Mouse (Mus musculus) intestine, embryonic 16.5 days (tissue): ENCODE data around the gene Adap2. TPM values are rescaled to one million over a fixed set of nuclear protein-coding genes. Genes with fewer than 3 reads are reported as not detected.

Experiments
- ATAC-seq: fragments of 200-750 bp; cut with Nextera tagmentation; 2 replicates; pipeline ENCODE4 v1.8.0; 2017; ENCODE audit warnings: moderate TSS enrichment, moderate library complexity
- H3K27ac ChIP-seq: fragments of 300-500 bp; sonication (generic); 2 replicates; pipeline ENCODE4 v1.5.1; 2014; ENCODE audit warnings: mild to moderate bottlenecking, low read length
- H3K27me3 ChIP-seq: fragments of 300-500 bp; sonication (generic); replicated peaks from 2 replicates; pipeline ENCODE4 v1.6.1; 2014; ENCODE audit warnings: low read length, control low read depth, mixed read lengths; ENCODE audit not compliant: control insufficient read depth, insufficient read depth
- H3K36me3 ChIP-seq: fragments of 300-500 bp; sonication (generic); 2 replicates; pipeline ENCODE4 v1.6.1; 2014; ENCODE audit warnings: low read length, control low read depth; ENCODE audit not compliant: control insufficient read depth, insufficient read depth
- H3K4me1 ChIP-seq: fragments of 300-500 bp; sonication (generic); 2 replicates; pipeline ENCODE4 v1.6.1; 2014; ENCODE audit warnings: low read length, control low read depth, mixed read lengths; ENCODE audit not compliant: control insufficient read depth, insufficient read depth
- H3K4me2 ChIP-seq: fragments of 300-500 bp; sonication (generic); 2 replicates; pipeline ENCODE4 v1.6.1; 2014; ENCODE audit warnings: low read depth, low read length, control low read depth
- H3K4me3 ChIP-seq: fragments of 300-500 bp; sonication (generic); 2 replicates; pipeline ENCODE4 v1.5.1; 2014; ENCODE audit warnings: mild to moderate bottlenecking, low read length
- H3K9ac ChIP-seq: fragments of 300-500 bp; sonication (generic); 2 replicates; pipeline ENCODE4 v1.6.1; 2014; ENCODE audit warnings: low read depth, low read length
- H3K9me3 ChIP-seq: fragments of 300-500 bp; sonication (generic); 2 replicates; pipeline ENCODE4 v1.6.1; 2016; ENCODE audit warnings: low read length, control low read depth; ENCODE audit not compliant: control insufficient read depth
- WGBS: fragments of 180-500 bp; shearing (Covaris S2); extraction: QIAGEN DNeasy Blood & Tissue Kit; methylation state at CpG from one replicate; pipeline ENCODE4 v1.1.7; 2014; 5-methylcytosine and 5-hydroxymethylcytosine counted together
- polyA plus RNA-seq: library from polyadenylated mRNA; unstranded; fragments of >200 nt; fragmentation: Nextera tagmentation; extraction: Ambion mirVana; gene quantifications from 2 replicates; pipeline ENCODE4 v1.2.1, GENCODE M21; 2015

Adap2 gene
- polyA plus RNA-seq, 1 experiment from 2014 or later = 4.9 TPM

DNA sequence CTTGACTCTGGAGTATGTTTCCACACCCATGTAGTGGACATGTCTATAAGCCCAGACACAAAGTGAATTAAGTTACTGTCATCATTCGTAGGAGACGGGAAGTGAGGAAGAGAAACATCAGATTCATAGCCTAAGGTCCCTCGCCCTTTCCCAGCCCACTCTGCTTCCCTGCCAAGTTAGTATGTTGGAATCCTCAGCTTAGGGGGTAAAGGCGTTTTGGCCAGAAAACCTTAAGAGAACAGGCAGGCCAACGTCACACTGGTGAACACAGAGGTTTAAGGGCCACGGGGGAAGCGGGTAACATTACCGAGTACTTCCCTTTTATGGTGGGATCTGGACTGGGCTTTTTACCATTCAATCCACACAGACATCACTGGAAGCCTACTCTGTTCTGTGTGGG is 1.6 kb downstream of the Adap2 start:
- peaks cover 7% of the 10 kb centered on the region for H3K4me1 ChIP-seq
- no peak overlapping the region for H3K4me3 ChIP-seq
- H3K36me3 ChIP-seq = no peaks in the 10 kb centered on the region
- no peak for ATAC-seq
- peaks cover 15% of the 10 kb centered on the region for H3K27me3 ChIP-seq
- H3K9me3 ChIP-seq = no peaks in the 10 kb centered on the region
- H3K27ac ChIP-seq = no peak overlapping the region
- H3K9ac ChIP-seq = no peak overlapping the region
- no peak overlapping the region for H3K4me2 ChIP-seq
- 84% methylated on average over 8 of the region's 8 CpGs for WGBS

GRCm38 (mm10) chr11:80155961-80156360 is 2.1 kb downstream of the Adap2 start:
- Histone ChIP-seq H3K9me3 (no peaks in the 10 kb centered on the region), H3K27me3 (peaks cover 15% of the 10 kb centered on the region), H3K27ac (no peak overlapping the region), H3K4me1 (peaks cover 7% of the 10 kb centered on the region), H3K4me2 (no peak overlapping the region), H3K36me3 (no peaks in the 10 kb centered on the region), H3K4me3 (no peak overlapping the region), H3K9ac (no peak overlapping the region)
- no peak for ATAC-seq
- WGBS = 88% methylated on average over 4 of the region's 4 CpGs

DNA sequence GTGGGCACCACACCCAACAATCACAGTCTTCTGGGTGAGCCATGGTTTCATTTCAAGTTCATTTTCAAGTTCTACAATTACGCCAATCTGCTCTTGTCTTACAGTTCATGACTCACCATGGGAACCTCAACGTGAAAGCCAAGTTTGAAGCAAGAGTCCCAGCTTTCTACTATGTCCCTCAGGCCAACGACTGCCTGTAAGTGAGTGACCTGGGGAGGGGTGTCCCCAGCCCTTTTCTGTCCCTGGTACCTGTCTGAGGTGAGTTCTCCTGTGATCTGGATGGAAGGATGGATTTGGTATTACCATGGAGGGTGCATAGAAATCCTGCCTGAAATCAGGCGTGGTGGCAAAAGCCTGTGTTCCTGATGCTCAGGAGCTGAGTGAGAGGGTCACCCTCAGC is 2.9 kb downstream of the Adap2 start:
- no peak overlapping the region for H3K27ac ChIP-seq
- no peak for ATAC-seq
- H3K4me3 ChIP-seq = no peak overlapping the region
- peaks cover 15% of the 10 kb centered on the region for H3K27me3 ChIP-seq
- H3K9me3 ChIP-seq = no peaks in the 10 kb centered on the region
- WGBS = 81% methylated on average over 4 of the region's 4 CpGs
- H3K4me2 ChIP-seq = no peak overlapping the region
- H3K4me1 ChIP-seq = peaks cover 7% of the 10 kb centered on the region
- H3K36me3 ChIP-seq = no peaks in the 10 kb centered on the region
- H3K9ac ChIP-seq = no peak overlapping the region

GRCm38 (mm10) chr11:80159018-80159417 is 5.1 kb downstream of the Adap2 start:
- WGBS = 68% methylated on average over 7 of the region's 7 CpGs
- Histone ChIP-seq H3K4me2 (no peak overlapping the region), H3K9me3 (no peaks in the 10 kb centered on the region), H3K4me3 (no peak overlapping the region), H3K36me3 (no peaks in the 10 kb centered on the region), H3K27me3 (peaks cover 15% of the 10 kb centered on the region), H3K27ac (peak overlapping the region; percentile 44), H3K9ac (no peak overlapping the region), H3K4me1 (peaks cover 4% of the 10 kb centered on the region)
- peak; percentile 71 for ATAC-seq

- H3K9me3 ChIP-seq = no peaks in the 10 kb centered on the region
- H3K4me3 ChIP-seq = no peak overlapping the region
- H3K27me3 ChIP-seq = no peaks in the 10 kb centered on the region
- no peak overlapping the region for H3K9ac ChIP-seq
- no peaks in the 10 kb centered on the region; the same call in 1 of the 2 replicates for H3K4me1 ChIP-seq
- H3K36me3 ChIP-seq = no peaks in the 10 kb centered on the region
- WGBS = 75% methylated on average over 4 of the region's 4 CpGs
- no peak for ATAC-seq
- H3K4me2 ChIP-seq = no peak overlapping the region
- H3K27ac ChIP-seq = no peak overlapping the region
Observed at GRCm38 (mm10) chr11:80161041-80161440, 7.1 kb downstream of the Adap2 start.

DNA sequence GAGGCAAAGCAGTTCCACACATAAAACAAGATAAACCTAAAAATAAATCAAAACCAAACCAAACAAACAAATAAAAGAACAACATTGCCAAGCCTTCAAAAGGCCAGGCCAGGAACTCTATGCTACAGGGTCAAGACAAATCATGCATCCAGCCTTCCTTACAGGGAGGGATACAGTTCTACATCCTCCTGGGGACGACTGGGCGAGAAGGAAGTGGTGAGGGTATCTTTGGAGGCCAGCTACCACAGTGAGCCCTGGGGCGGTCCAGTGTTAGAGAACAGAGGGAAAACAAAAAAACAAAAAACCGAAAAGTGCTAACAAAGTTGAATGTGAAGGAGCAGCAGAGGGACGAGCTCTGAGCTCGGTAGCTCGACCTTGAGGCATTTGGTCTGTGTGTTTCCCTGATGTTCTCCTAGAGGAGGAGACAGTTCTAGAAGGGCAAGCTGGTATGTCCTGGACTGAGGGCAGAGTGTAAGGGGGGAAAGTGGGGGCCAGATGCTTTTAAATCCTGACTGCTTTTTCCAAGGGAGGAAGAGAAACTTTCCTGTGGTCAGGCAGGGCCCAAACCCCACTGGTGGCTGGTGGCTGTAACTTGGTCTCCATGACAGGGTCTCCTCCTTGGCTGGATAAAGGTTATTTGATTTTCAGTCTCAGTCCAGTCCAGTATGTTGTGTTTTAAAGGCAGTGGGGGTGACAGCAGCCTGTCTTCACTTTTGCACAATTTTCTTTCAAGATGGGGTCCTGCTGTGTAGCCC is 9.6 kb downstream of the Adap2 start:
- ATAC-seq = no peak
- no peak overlapping the region for H3K27ac ChIP-seq
- no peaks in the 10 kb centered on the region; the same call in 1 of the 2 replicates for H3K4me1 ChIP-seq
- H3K27me3 ChIP-seq = no peaks in the 10 kb centered on the region
- WGBS = 72% methylated on average over 7 of the region's 7 CpGs
- H3K4me3 ChIP-seq = no peak overlapping the region
- no peaks in the 10 kb centered on the region for H3K36me3 ChIP-seq
- no peak overlapping the region for H3K4me2 ChIP-seq
- no peaks in the 10 kb centered on the region for H3K9me3 ChIP-seq
- H3K9ac ChIP-seq = no peak overlapping the region

DNA sequence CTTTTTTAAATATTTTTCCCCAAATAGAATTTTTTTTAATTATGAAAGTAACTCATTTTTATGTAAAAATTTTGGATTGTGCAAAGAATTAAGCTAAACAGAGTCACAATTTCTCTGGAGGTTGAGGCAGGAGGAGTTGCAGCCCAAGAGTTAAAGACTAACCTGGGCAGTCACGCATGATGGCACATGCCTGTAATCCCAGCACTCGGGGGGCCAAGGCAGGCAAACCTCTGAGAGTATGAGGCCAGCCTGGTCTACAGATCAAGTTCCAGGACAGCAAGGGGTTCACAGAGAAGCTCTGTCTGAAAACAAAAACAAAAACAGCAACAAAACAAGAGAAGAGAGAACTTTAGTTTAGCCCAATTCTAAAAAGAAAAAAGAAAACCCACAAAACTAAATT is 10.3 kb downstream of the Adap2 start:
- 55% methylated on average over 2 of the region's 2 CpGs for WGBS
- Histone ChIP-seq H3K27me3 (no peaks in the 10 kb centered on the region), H3K9me3 (no peaks in the 10 kb centered on the region), H3K9ac (no peak overlapping the region), H3K4me2 (no peak overlapping the region), H3K4me3 (no peak overlapping the region), H3K4me1 (peaks cover 2% of the 10 kb centered on the region; the same call in 1 of the 2 replicates), H3K27ac (no peak overlapping the region), H3K36me3 (no peaks in the 10 kb centered on the region)
- no peak for ATAC-seq

DNA sequence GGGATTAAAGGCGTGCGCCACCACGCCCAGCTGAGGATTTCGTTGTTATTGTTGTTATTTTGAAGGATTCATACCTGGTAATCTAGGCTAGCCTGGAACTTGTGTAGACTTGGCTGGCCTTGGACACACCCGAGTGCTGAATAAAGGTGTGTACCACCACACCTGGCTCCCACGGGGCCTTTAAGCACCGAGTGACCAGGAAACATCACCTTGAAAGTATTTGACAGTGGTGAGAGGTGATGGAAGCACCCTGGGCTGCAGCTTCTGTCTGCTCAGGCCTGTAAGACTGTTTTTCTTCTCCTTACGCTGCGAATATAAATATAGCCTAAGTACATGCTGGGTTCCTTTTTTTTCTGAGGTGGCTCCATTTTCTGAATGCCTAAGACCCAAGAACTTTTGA is 14.2 kb downstream of the Adap2 start:
- no peak for ATAC-seq
- WGBS = 81% methylated on average over 9 of the region's 9 CpGs

DNA sequence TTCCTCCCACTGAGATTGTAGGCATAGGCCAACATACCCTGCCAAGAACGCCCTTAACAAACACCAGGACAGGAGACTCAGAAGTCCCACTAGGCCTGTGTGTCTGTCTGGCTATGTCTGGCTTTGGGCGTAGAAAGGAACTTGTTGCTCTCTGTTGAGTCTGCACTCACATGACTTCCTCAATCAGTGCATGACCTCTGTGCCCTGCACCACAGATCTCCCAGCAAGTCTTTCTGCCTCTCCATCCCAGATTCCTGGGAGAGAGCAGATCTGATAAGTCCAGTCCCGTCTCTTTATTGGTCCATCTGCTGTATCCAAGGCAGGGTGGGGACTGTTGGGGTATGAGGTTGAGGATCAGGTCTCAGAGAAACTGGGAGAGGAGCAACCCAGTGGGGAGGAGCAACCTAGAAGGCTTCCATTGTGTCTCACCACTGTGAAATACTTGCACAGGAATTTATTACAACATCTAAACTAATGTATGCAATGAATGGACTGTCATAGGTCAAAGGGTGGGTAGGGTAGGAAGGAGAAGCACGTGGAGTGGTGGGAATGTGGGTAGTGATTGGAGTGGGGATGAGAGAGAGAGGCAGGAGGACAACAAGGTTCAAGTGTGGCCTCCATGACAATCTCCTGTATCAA is 14.8 kb downstream of the Adap2 start:
- Histone ChIP-seq H3K36me3 (no peaks in the 10 kb centered on the region), H3K27me3 (no peaks in the 10 kb centered on the region), H3K9ac (no peak overlapping the region), H3K27ac (no peak overlapping the region), H3K4me3 (no peak overlapping the region), H3K9me3 (no peaks in the 10 kb centered on the region), H3K4me1 (0 out of 2 replicates have a peak, but pooled peaks cover 2% of the 10 kb centered on the region), H3K4me2 (no peak overlapping the region)
- WGBS = 62% methylated on average over 4 of the region's 4 CpGs
- peak; percentile 60 for ATAC-seq

More for the DNA sequence above, 14.2 kb downstream of the Adap2 start:
- H3K9ac ChIP-seq = no peak overlapping the region
- H3K4me3 ChIP-seq = no peak overlapping the region
- 0 out of 2 replicates have a peak, but pooled peaks cover 2% of the 10 kb centered on the region for H3K4me1 ChIP-seq
- no peak overlapping the region for H3K27ac ChIP-seq
- no peaks in the 10 kb centered on the region for H3K36me3 ChIP-seq
- no peak overlapping the region for H3K4me2 ChIP-seq
- no peaks in the 10 kb centered on the region for H3K27me3 ChIP-seq
- no peaks in the 10 kb centered on the region for H3K9me3 ChIP-seq
